Mouse (Mus musculus): ENCODE data around the gene Ust. TPM values are rescaled to one million over a fixed set of nuclear protein-coding genes. Genes with fewer than 3 reads are reported as not detected.

Gene Ust
- polyA plus RNA-seq, 1 experiment: 6.9 TPM

GRCm38 (mm10) chr10:8504832-8505231 lies 13.8 kb downstream of the Ust start:
- peaks cover 19% of the 10 kb centered on the region for H3K79me3 ChIP-seq (ENCODE audit: low read depth)
- H3ac ChIP-seq (ENCODE audit: control insufficient read depth, insufficient read length, low read depth): no peak overlapping the region
- H3K79me2 ChIP-seq (ENCODE audit: control insufficient read depth, insufficient read depth): peaks cover 79% of the 10 kb centered on the region
- peaks cover 14% of the 10 kb centered on the region for H3K36me3 ChIP-seq (ENCODE audit: control insufficient read depth, insufficient read depth)
- H3K27me3 ChIP-seq (ENCODE audit: control insufficient read depth, insufficient read depth, insufficient read length): no peaks in the 10 kb centered on the region
- TF ChIP-seq MYOG (IDR thresholded peaks at IDR 0.05; ENCODE audit: control insufficient read depth, extremely low read depth, insufficient read length): no peak
- TF ChIP-seq FOSL1 (IDR thresholded peaks at IDR 0.05; ENCODE audit: insufficient read depth, low read length, poor library complexity, severe bottlenecking): no peak
- no peak for TF ChIP-seq USF1 (IDR thresholded peaks at IDR 0.05; ENCODE audit: low read depth)
- H3K4me3 ChIP-seq (ENCODE audit: insufficient read depth, poor library complexity, severe bottlenecking): no peak overlapping the region

DNA sequence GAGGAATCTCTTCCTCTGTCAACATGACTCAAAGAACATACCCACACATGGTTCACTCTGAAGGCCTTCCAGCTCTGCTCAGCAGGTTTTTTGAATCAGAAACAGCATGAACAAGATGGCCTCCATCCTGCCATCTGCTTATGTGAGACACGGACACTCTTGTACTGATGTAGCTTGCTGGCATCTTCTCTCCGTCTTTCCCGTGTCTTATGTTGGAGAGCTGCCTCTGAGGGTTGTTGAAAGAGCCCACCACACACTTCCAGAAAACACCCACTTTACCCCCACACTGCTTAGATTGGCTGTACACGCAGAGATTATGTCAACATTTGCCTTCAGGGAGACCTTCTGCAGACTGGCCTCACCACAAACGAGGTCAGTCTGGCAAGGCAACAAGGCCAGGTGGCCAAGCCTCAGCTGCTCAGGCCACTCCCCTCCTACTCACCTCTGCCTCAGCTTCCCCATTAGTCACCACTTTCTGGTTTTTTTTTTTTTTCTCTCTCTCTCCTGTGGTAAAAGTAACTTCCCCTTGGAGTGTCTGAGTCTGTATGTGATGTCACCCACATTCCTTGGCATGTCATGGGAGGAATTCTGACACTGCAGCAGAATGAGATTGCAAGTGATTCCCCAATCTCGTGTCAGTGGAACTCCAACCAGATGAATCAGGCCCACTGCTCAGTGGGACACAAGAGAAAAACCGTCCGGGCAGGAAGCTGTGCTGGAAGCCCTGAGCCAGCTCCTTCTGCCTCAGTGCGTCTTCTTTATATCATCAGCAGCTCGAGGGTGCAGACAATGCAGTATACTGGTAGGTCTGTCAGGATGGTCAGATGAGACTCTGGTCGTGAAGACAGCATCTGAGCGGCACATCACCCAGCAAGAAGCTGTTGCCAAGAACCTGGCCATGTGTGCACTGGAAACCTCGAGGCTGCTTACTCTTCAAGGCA lies 19.4 kb downstream of the Ust start:
- TF ChIP-seq CTCF (IDR thresholded peaks at IDR 0.05; ENCODE audit: control insufficient read depth, insufficient read depth, insufficient read length) (no peak), MAX (IDR thresholded peaks at IDR 0.05) (peak; percentile 9), MYOD1 (IDR thresholded peaks at IDR 0.05; ENCODE audit: control insufficient read depth, insufficient read length, low read depth) (peak; percentile 90), FOSL1 (IDR thresholded peaks at IDR 0.05; ENCODE audit: insufficient read depth, low read length, poor library complexity, severe bottlenecking) (no peak), USF1 (IDR thresholded peaks at IDR 0.05; ENCODE audit: low read depth) (no peak)
- Histone ChIP-seq H3K4me3 (ENCODE audit: insufficient read depth, poor library complexity, severe bottlenecking) (no peak overlapping the region), H3K79me3 (ENCODE audit: low read depth) (peaks cover 8% of the 10 kb centered on the region), H3K27me3 (ENCODE audit: control insufficient read depth, insufficient read depth, insufficient read length) (no peaks in the 10 kb centered on the region), H3ac (ENCODE audit: control insufficient read depth, insufficient read length, low read depth) (no peak overlapping the region), H3K79me2 (ENCODE audit: control insufficient read depth, insufficient read depth) (peaks cover 74% of the 10 kb centered on the region), H3K36me3 (ENCODE audit: control insufficient read depth, insufficient read depth) (peaks cover 14% of the 10 kb centered on the region)

- no peak for TF ChIP-seq USF1 (IDR thresholded peaks at IDR 0.05; ENCODE audit: low read depth)
- TF ChIP-seq MAX (IDR thresholded peaks at IDR 0.05): no peak
- peaks cover 6% of the 10 kb centered on the region for H3K79me3 ChIP-seq (ENCODE audit: low read depth)
- H3ac ChIP-seq (ENCODE audit: control insufficient read depth, insufficient read length, low read depth): no peak overlapping the region
- no peaks in the 10 kb centered on the region for H3K27me3 ChIP-seq (ENCODE audit: control insufficient read depth, insufficient read depth, insufficient read length)
- H3K4me3 ChIP-seq (ENCODE audit: insufficient read depth, poor library complexity, severe bottlenecking): no peak overlapping the region
- peaks cover 44% of the 10 kb centered on the region for H3K79me2 ChIP-seq (ENCODE audit: control insufficient read depth, insufficient read depth)
- H3K36me3 ChIP-seq (ENCODE audit: control insufficient read depth, insufficient read depth): no peaks in the 10 kb centered on the region
Measured at GRCm38 (mm10) chr10:8495543-8496141, 23.0 kb downstream of the Ust start.

DNA sequence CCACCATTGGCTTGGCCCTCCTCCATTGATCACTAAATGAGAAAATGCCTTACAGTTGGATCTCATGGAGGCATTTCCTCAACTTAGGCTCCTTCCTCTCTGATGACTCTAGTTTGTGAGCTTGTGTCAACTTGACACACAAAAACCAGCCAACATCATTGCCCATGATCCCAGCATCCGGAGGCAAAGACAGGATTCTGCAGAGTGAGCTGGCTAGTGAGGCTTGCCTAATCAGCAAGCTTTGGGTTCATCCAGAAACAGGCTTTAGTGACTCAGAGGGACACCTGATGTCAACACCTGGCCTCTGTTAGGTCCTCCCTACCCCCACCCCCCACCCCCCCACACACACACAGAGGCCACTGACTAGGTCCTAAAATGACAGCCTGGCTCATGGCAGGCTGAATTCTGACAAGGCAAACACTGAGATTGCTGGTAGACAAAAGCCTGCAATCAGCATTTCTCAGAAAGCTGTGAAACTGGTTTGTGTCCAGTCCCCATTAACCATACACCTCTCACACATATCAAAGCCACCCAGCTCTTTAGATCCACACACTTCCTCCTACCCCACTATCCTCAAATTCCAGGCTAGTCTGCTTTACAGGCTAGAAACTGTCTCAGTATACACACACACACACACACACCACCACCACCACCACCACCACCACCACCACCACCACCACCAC lies 26.6 kb downstream of the Ust start:
- H3K79me3 ChIP-seq (ENCODE audit: low read depth): peaks cover 7% of the 10 kb centered on the region

GRCm38 (mm10) chr10:8487388-8487787 lies 31.2 kb downstream of the Ust start:
- H3K79me3 ChIP-seq (ENCODE audit: low read depth): peaks cover 4% of the 10 kb centered on the region
- no peak for TF ChIP-seq USF1 (IDR thresholded peaks at IDR 0.05; ENCODE audit: low read depth)
- H3K36me3 ChIP-seq (ENCODE audit: control insufficient read depth, insufficient read depth): no peaks in the 10 kb centered on the region
- H3K4me3 ChIP-seq (ENCODE audit: insufficient read depth, poor library complexity, severe bottlenecking): no peak overlapping the region
- no peaks in the 10 kb centered on the region for H3K27me3 ChIP-seq (ENCODE audit: control insufficient read depth, insufficient read depth, insufficient read length)
- no peak overlapping the region for H3ac ChIP-seq (ENCODE audit: control insufficient read depth, insufficient read length, low read depth)
- H3K79me2 ChIP-seq (ENCODE audit: control insufficient read depth, insufficient read depth): peaks cover 17% of the 10 kb centered on the region

More for the DNA sequence above, 26.6 kb downstream of the Ust start:
- H3ac ChIP-seq (ENCODE audit: control insufficient read depth, insufficient read length, low read depth): no peak overlapping the region
- no peak overlapping the region for H3K4me3 ChIP-seq (ENCODE audit: insufficient read depth, poor library complexity, severe bottlenecking)
- TF ChIP-seq MYOD1 (IDR thresholded peaks at IDR 0.05; ENCODE audit: control insufficient read depth, insufficient read length, low read depth): no peak
- no peaks in the 10 kb centered on the region for H3K27me3 ChIP-seq (ENCODE audit: control insufficient read depth, insufficient read depth, insufficient read length)
- peaks cover 21% of the 10 kb centered on the region for H3K79me2 ChIP-seq (ENCODE audit: control insufficient read depth, insufficient read depth)
- no peaks in the 10 kb centered on the region for H3K36me3 ChIP-seq (ENCODE audit: control insufficient read depth, insufficient read depth)

DNA sequence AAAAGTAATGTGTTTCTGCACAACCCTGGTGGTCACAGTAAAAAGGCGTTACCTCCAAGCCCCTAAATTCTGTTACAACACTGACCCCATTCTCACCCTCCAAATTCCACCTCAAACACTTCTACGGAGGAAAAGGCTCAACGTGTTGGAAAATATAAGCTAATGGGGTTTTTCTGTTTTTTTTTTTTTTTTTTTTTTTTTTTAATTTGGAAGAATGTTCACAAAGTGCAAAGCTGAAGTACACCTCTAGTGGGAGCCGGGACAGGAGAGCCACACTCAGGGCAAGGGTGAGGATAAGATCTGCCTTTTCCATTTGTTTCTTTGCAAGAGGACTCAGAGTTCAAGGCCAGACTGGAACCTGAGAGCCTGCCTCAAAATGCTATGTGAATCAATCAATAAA lies 34.1 kb downstream of the Ust start:
- H3ac ChIP-seq (ENCODE audit: control insufficient read depth, insufficient read length, low read depth): no peak overlapping the region

More for the DNA sequence above, 34.1 kb downstream of the Ust start:
- H3K27me3 ChIP-seq (ENCODE audit: control insufficient read depth, insufficient read depth, insufficient read length): no peaks in the 10 kb centered on the region
- peaks cover 17% of the 10 kb centered on the region for H3K79me2 ChIP-seq (ENCODE audit: control insufficient read depth, insufficient read depth)
- no peak overlapping the region for H3K4me3 ChIP-seq (ENCODE audit: insufficient read depth, poor library complexity, severe bottlenecking)
- H3K79me3 ChIP-seq (ENCODE audit: low read depth): peaks cover 4% of the 10 kb centered on the region
- H3K36me3 ChIP-seq (ENCODE audit: control insufficient read depth, insufficient read depth): no peaks in the 10 kb centered on the region
- TF ChIP-seq USF1 (IDR thresholded peaks at IDR 0.05; ENCODE audit: low read depth) (no peak), MYOD1 (IDR thresholded peaks at IDR 0.05; ENCODE audit: control insufficient read depth, insufficient read length, low read depth) (no peak), MYOG (IDR thresholded peaks at IDR 0.05; ENCODE audit: control insufficient read depth, extremely low read depth, insufficient read length) (no peak), CEBPB (IDR thresholded peaks at IDR 0.05; ENCODE audit: low read depth) (no peak), FOSL1 (IDR thresholded peaks at IDR 0.05; ENCODE audit: insufficient read depth, low read length, poor library complexity, severe bottlenecking) (no peak), CTCF (IDR thresholded peaks at IDR 0.05; ENCODE audit: control insufficient read depth, insufficient read depth, insufficient read length) (no peak), MAX (IDR thresholded peaks at IDR 0.05) (no peak)
